Comparison of ENCODE assay signal across 9 mouse cellular contexts in genomic region chr7:110816037-110816436, GRCm38 (mm10). TPM values are rescaled to one million over a fixed set of nuclear protein-coding genes. Genes with fewer than 3 reads are reported as not detected.
DNase-seq lines count a peak whose midpoint lies in the region; ATAC-seq lines count a peak whose summit lies in the region.
"Had no signal": no experiment of that assay in that cellular context is flagged by ENCODE, and none has a peak within 500 bp of the region (broad histone marks: within the 10 kb centered on the region; RNA-seq: fewer than 3 reads in every experiment).

No protein-coding gene starts in this region.

- no peak overlapping the region for H3K4me2 ChIP-seq in hindbrain, embryonic 11.5 days (replicated peaks; ENCODE audit: low read depth, low read length)
- no peak overlapping the region for H3K4me2 ChIP-seq in embryonic facial prominence, embryonic 14.5 days (ENCODE audit: low read depth, low read length)
- H3K4me2 ChIP-seq: neural tube, embryonic 12.5 days had no signal

- H3K4me1 ChIP-seq in hindbrain, embryonic 11.5 days (replicated peaks; ENCODE audit: control insufficient read depth, insufficient read depth, low read length) = no peaks in the 10 kb centered on the region
- peaks cover 2% of the 10 kb centered on the region; the same call in 1 of the 2 replicates for H3K4me1 ChIP-seq in hindbrain, embryonic 10.5 days (replicated peaks)
- H3K4me1 ChIP-seq in embryonic facial prominence, embryonic 14.5 days (ENCODE audit: control insufficient read depth, insufficient read depth, low read length) = peaks cover under 1% of the 10 kb centered on the region; the same call in 1 of the 2 replicates

- H3K9me3 ChIP-seq in hindbrain, embryonic 11.5 days (ENCODE audit: control insufficient read depth, low read length) = no peaks in the 10 kb centered on the region
- no peaks in the 10 kb centered on the region for H3K9me3 ChIP-seq in hindbrain, embryonic 10.5 days
- H3K9me3 ChIP-seq in embryonic facial prominence, embryonic 14.5 days (ENCODE audit: control insufficient read depth, low read length) = no peaks in the 10 kb centered on the region
- H3K9me3 ChIP-seq: neural tube, embryonic 12.5 days had no signal

- no peak overlapping the region for H3K9ac ChIP-seq in hindbrain, embryonic 11.5 days (ENCODE audit: low read depth, low read length)
- no peak overlapping the region for H3K9ac ChIP-seq in embryonic facial prominence, embryonic 14.5 days (ENCODE audit: low read depth, low read length)
- H3K9ac ChIP-seq: neural tube, embryonic 12.5 days had no signal

- 0 out of 2 replicates have a peak, but pooled peaks cover 2% of the 10 kb centered on the region for H3K36me3 ChIP-seq in hindbrain, embryonic 11.5 days (ENCODE audit: control insufficient read depth, insufficient read depth, low read length)
- H3K36me3 ChIP-seq in hindbrain, embryonic 10.5 days = peaks cover 9% of the 10 kb centered on the region; the same call in 1 of the 2 replicates
- peaks cover 5% of the 10 kb centered on the region; the same call in 1 of the 2 replicates for H3K36me3 ChIP-seq in embryonic facial prominence, embryonic 14.5 days (ENCODE audit: control insufficient read depth, insufficient read depth, low read length)
- H3K36me3 ChIP-seq: neural tube, embryonic 12.5 days had no signal

- no peaks in the 10 kb centered on the region for H3K27me3 ChIP-seq in hindbrain, embryonic 11.5 days (ENCODE audit: control insufficient read depth, insufficient read depth, low read length)
- H3K27me3 ChIP-seq in hindbrain, embryonic 10.5 days (ENCODE audit: insufficient read depth, poor library complexity, severe bottlenecking) = no peaks in the 10 kb centered on the region
- no peaks in the 10 kb centered on the region for H3K27me3 ChIP-seq in embryonic facial prominence, embryonic 14.5 days (replicated peaks; ENCODE audit: control insufficient read depth, insufficient read depth, low read length)
- H3K27me3 ChIP-seq: neural tube, embryonic 12.5 days had no signal

- no peak for ATAC-seq in hindbrain, embryonic 11.5 days (ENCODE audit: low FRiP score)
- ATAC-seq in embryonic facial prominence, embryonic 14.5 days (ENCODE audit: low read depth) = peak; percentile 63
- ATAC-seq in monocyte, adult 5-6 weeks (replicated peaks; ENCODE audit: insufficient number of reproducible peaks, low FRiP score, low TSS enrichment, poor library complexity, severe bottlenecking) = peak; percentile 63

- no peak overlapping the region for H3K27ac ChIP-seq in hindbrain, embryonic 11.5 days (ENCODE audit: low read depth, low read length)
- H3K27ac ChIP-seq in hindbrain, embryonic 10.5 days = no peak overlapping the region
- no peak overlapping the region for H3K27ac ChIP-seq in embryonic facial prominence, embryonic 14.5 days (replicated peaks; ENCODE audit: low read depth, low read length)
- H3K27ac ChIP-seq: neural tube, embryonic 12.5 days had no signal

- 70% methylated on average over 5 of the region's 5 CpGs for WGBS in hindbrain, embryonic 11.5 days
- WGBS in hindbrain, embryonic 10.5 days = 71% methylated on average over 5 of the region's 5 CpGs
- 39% methylated on average over 5 of the region's 5 CpGs for WGBS in embryonic facial prominence, embryonic 14.5 days

- DNase-seq in hindbrain, embryonic 11.5 days (ENCODE audit: low spot score) = peak; percentile 70
- DNase-seq in hindbrain, embryonic 10.5 days (ENCODE audit: low spot score) = no peak
- peak; percentile 84 for DNase-seq in CD4-positive, CD25-positive, alpha-beta regulatory T cell, adult 2 months (ENCODE audit: low read depth, low spot score)
- DNase-seq in R1 (ENCODE audit: low read depth, low spot score) = peak; percentile 64
- DNase-seq in embryonic facial prominence, embryonic 14.5 days (ENCODE audit: low spot score) = peak; percentile 80
- peak; percentile 46 to 65 for DNase-seq in kidney, postnatal 4 days
- DNase-seq in ovary, postnatal 10 days (ENCODE audit: low spot score) = no peak

- no peak overlapping the region for H3K4me3 ChIP-seq in hindbrain, embryonic 11.5 days (ENCODE audit: low read depth, low read length)
- H3K4me3 ChIP-seq in hindbrain, embryonic 10.5 days = no peak overlapping the region
- no peak overlapping the region for H3K4me3 ChIP-seq in embryonic facial prominence, embryonic 14.5 days (ENCODE audit: low read depth, low read length)
- H3K4me3 ChIP-seq: neural tube, embryonic 12.5 days had no signal

RNA-seq across cellular contexts. Expression of gene Rnf141, which starts 28.2 kb away (rescaled TPM):
- polyA plus RNA-seq in hindbrain, embryonic 11.5 days (2014; fragmentation: Nextera tagmentation; extraction: Ambion mirVana) = 28.2 and 29.0 TPM in 2 replicates
- 22.2 and 22.8 TPM in 2 replicates for polyA plus RNA-seq in hindbrain, embryonic 10.5 days (2016; fragmentation: Nextera tagmentation; extraction: Ambion mirVana)
- polyA plus RNA-seq in embryonic facial prominence, embryonic 14.5 days (2014; fragmentation: Nextera tagmentation; extraction: Ambion mirVana) = 30.1 and 30.2 TPM in 2 replicates
- total RNA-seq in monocyte, adult 5-6 weeks (2017) = 19.8 to 50.6 TPM (median 21.2 TPM) in 3 replicates

RNA-seq across cellular contexts. Expression of gene Lyve1, which starts 47.0 kb away (rescaled TPM):
- 2.4 and 2.5 TPM in 2 replicates for polyA plus RNA-seq in hindbrain, embryonic 11.5 days (2014; fragmentation: Nextera tagmentation; extraction: Ambion mirVana)
- polyA plus RNA-seq in hindbrain, embryonic 10.5 days (2016; fragmentation: Nextera tagmentation; extraction: Ambion mirVana) = 0.73 and 1.7 TPM in 2 replicates
- 19.5 and 20.1 TPM in 2 replicates for polyA plus RNA-seq in embryonic facial prominence, embryonic 14.5 days (2014; fragmentation: Nextera tagmentation; extraction: Ambion mirVana)
- not detected in 3 replicates for total RNA-seq in monocyte, adult 5-6 weeks (2017)

RNA-seq across cellular contexts. Expression of gene Ampd3, which starts 48.0 kb away (rescaled TPM):
- polyA plus RNA-seq in hindbrain, embryonic 11.5 days (2014; fragmentation: Nextera tagmentation; extraction: Ambion mirVana) = 1.3 and 1.4 TPM in 2 replicates
- polyA plus RNA-seq in hindbrain, embryonic 10.5 days (2016; fragmentation: Nextera tagmentation; extraction: Ambion mirVana) = 1.7 and 1.9 TPM in 2 replicates
- polyA plus RNA-seq in embryonic facial prominence, embryonic 14.5 days (2014; fragmentation: Nextera tagmentation; extraction: Ambion mirVana) = 7.0 and 7.8 TPM in 2 replicates
- 13.4 to 25.6 TPM (median 13.7 TPM) in 3 replicates for total RNA-seq in monocyte, adult 5-6 weeks (2017)

Comparison
In these comparisons a context has a peak if more than half of its experiments do, and no peak if none do; other contexts are left out.
1. DNase-seq: peak in hindbrain, embryonic 11.5 days (single experiment), CD4-positive, CD25-positive, alpha-beta regulatory T cell, adult 2 months (single experiment), R1 (single experiment), embryonic facial prominence, embryonic 14.5 days (single experiment) and kidney, postnatal 4 days (2 of 2); none in hindbrain, embryonic 10.5 days (single experiment) and ovary, postnatal 10 days (single experiment).